Mouse (Mus musculus) hindbrain, embryonic 16.5 days (tissue): ENCODE results near the gene Tmc5. TPM values are rescaled to one million over a fixed set of nuclear protein-coding genes. Genes with fewer than 3 reads are reported as not detected.
A peak's percentile ranks its signal among the peaks of the same experiment; 100 is the strongest.

Source experiments
- ATAC-seq: fragments of 200-750 bp; cut with Nextera tagmentation; 2 replicates; pipeline ENCODE4 v1.8.0; 2017; ENCODE audit warnings: moderate TSS enrichment, moderate library complexity
- H3K27ac ChIP-seq: fragments of 300-500 bp; sonication (generic); 2 replicates; pipeline ENCODE4 v1.5.1; 2014; ENCODE audit warnings: low read depth, mild to moderate bottlenecking, control low read depth, low read length, moderate library complexity
- H3K27me3 ChIP-seq: fragments of 300-500 bp; sonication (generic); replicated peaks from 2 replicates; pipeline ENCODE4 v1.6.1; 2014; ENCODE audit warnings: low read length; ENCODE audit not compliant: control insufficient read depth, insufficient read depth
- H3K36me3 ChIP-seq: fragments of 300-500 bp; sonication (generic); 2 replicates; pipeline ENCODE4 v1.6.1; 2014; ENCODE audit warnings: mild to moderate bottlenecking, low read length, moderate library complexity, mixed read lengths; ENCODE audit not compliant: control insufficient read depth, insufficient read depth
- H3K4me1 ChIP-seq: fragments of 300-500 bp; sonication (generic); 2 replicates; pipeline ENCODE4 v1.6.1; 2014; ENCODE audit warnings: low read depth, low read length; ENCODE audit not compliant: control insufficient read depth, insufficient read depth
- H3K4me2 ChIP-seq: fragments of 300-500 bp; sonication (generic); 2 replicates; pipeline ENCODE4 v1.6.1; 2014; ENCODE audit warnings: mild to moderate bottlenecking, low read length, control low read depth, moderate library complexity
- H3K4me3 ChIP-seq: fragments of 300-500 bp; sonication (generic); 2 replicates; pipeline ENCODE4 v1.5.1; 2014; ENCODE audit warnings: mild to moderate bottlenecking, low read length, control low read depth, moderate library complexity
- H3K9ac ChIP-seq: fragments of 300-500 bp; sonication (generic); 2 replicates; pipeline ENCODE4 v1.6.1; 2014; ENCODE audit warnings: low read depth, mild to moderate bottlenecking, control low read depth, low read length, moderate library complexity
- H3K9me3 ChIP-seq: fragments of 300-500 bp; sonication (generic); 2 replicates; pipeline ENCODE4 v1.6.1; 2014; ENCODE audit warnings: mild to moderate bottlenecking, low read length, moderate library complexity; ENCODE audit not compliant: control insufficient read depth
- WGBS: fragments of 180-500 bp; shearing (Covaris S2); extraction: QIAGEN DNeasy Blood & Tissue Kit; methylation state at CpG from one replicate; pipeline ENCODE4 v1.1.7; 2014; 5-methylcytosine and 5-hydroxymethylcytosine counted together
- polyA plus RNA-seq: library from polyadenylated mRNA; unstranded; fragments of >200 nt; fragmentation: Nextera tagmentation; extraction: Ambion mirVana; gene quantifications from 2 replicates; pipeline ENCODE4 v1.2.1, GENCODE M21; 2015

Gene Tmc5
- polyA plus RNA-seq, 1 experiment from 2014 or later: 0.21 TPM

GRCm38 (mm10) chr7:118584257-118584907 is 12.7 kb upstream of the Tmc5 start, which contains the start of gene Tmc7:
Gene Tmc7 (minus strand): TSS chr7:118584736.
- Histone ChIP-seq H3K36me3 (no peaks in the 10 kb centered on the region), H3K27me3 (no peaks in the 10 kb centered on the region), H3K9ac (peak within 1 kb of the TSS; percentile 87), H3K4me3 (peak within 1 kb of the TSS; percentile 70), H3K4me1 (peaks cover 9% of the 10 kb centered on the region; the same call in 1 of the 2 replicates), H3K9me3 (no peaks in the 10 kb centered on the region; the same call in 1 of the 2 replicates), H3K27ac (peak within 1 kb of the TSS; percentile 42), H3K4me2 (peak within 1 kb of the TSS; percentile 91)
- ATAC-seq: peak; percentile 91
- WGBS: under 1% methylated on average over 43 of the region's 51 CpGs

GRCm38 (mm10) chr7:118584926-118585325 is 12.2 kb upstream of the Tmc5 start:
- peak; percentile 31; the same call in 1 of the 2 replicates for ATAC-seq
- Histone ChIP-seq H3K4me3 (peak overlapping the region; percentile 70), H3K4me2 (peak overlapping the region; percentile 91), H3K9ac (peak overlapping the region; percentile 87; the same call in 1 of the 2 replicates), H3K4me1 (peaks cover 9% of the 10 kb centered on the region; the same call in 1 of the 2 replicates), H3K27ac (no peak overlapping the region; the same call in 1 of the 2 replicates), H3K9me3 (no peaks in the 10 kb centered on the region; the same call in 1 of the 2 replicates), H3K36me3 (no peaks in the 10 kb centered on the region), H3K27me3 (no peaks in the 10 kb centered on the region)
- WGBS: 63% methylated on average over 5 of the region's 5 CpGs

- H3K27me3 ChIP-seq: no peaks in the 10 kb centered on the region
- no peak for ATAC-seq
- WGBS: 54% methylated on average over 6 of the region's 6 CpGs
These were observed 11.2 kb upstream of the Tmc5 start for GRCm38 (mm10) chr7:118585856-118586255.

GRCm38 (mm10) chr7:118590726-118591305 is 6.3 kb upstream of the Tmc5 start:
- Histone ChIP-seq H3K9ac (no peak overlapping the region), H3K9me3 (no peaks in the 10 kb centered on the region; the same call in 1 of the 2 replicates)

More at GRCm38 (mm10) chr7:118585856-118586255, 11.2 kb upstream of the Tmc5 start:
- H3K9me3 ChIP-seq: no peaks in the 10 kb centered on the region; the same call in 1 of the 2 replicates
- H3K9ac ChIP-seq: no peak overlapping the region
- H3K4me1 ChIP-seq: peaks cover 9% of the 10 kb centered on the region; the same call in 1 of the 2 replicates
- H3K36me3 ChIP-seq: no peaks in the 10 kb centered on the region
- no peak overlapping the region for H3K4me3 ChIP-seq
- H3K4me2 ChIP-seq: no peak overlapping the region
- H3K27ac ChIP-seq: no peak overlapping the region

GRCm38 (mm10) chr7:118592146-118592545 is 5.0 kb upstream of the Tmc5 start:
- Histone ChIP-seq H3K4me2 (no peak overlapping the region), H3K4me1 (peaks cover 20% of the 10 kb centered on the region), H3K4me3 (no peak overlapping the region), H3K9me3 (no peaks in the 10 kb centered on the region; the same call in 1 of the 2 replicates), H3K27me3 (no peaks in the 10 kb centered on the region; the same call in none of the 2 replicates), H3K36me3 (no peaks in the 10 kb centered on the region), H3K9ac (no peak overlapping the region), H3K27ac (peak overlapping the region; percentile 76)
- 23% methylated on average over 6 of the region's 6 CpGs for WGBS
- ATAC-seq: peak; percentile 19; the same call in 1 of the 2 replicates

More at GRCm38 (mm10) chr7:118590726-118591305, 6.3 kb upstream of the Tmc5 start:
- no peak for ATAC-seq
- Histone ChIP-seq H3K27me3 (no peaks in the 10 kb centered on the region; the same call in 1 of the 2 replicates), H3K4me3 (no peak overlapping the region), H3K4me2 (no peak overlapping the region), H3K27ac (no peak overlapping the region), H3K4me1 (peaks cover 18% of the 10 kb centered on the region), H3K36me3 (no peaks in the 10 kb centered on the region)
- WGBS: 85% methylated on average over 5 of the region's 5 CpGs

GRCm38 (mm10) chr7:118593567-118594407 is 3.3 kb upstream of the Tmc5 start:
- Histone ChIP-seq H3K9ac (no peak overlapping the region), H3K4me1 (peaks cover 24% of the 10 kb centered on the region), H3K4me2 (peak overlapping the region; percentile 44; the same call in 1 of the 2 replicates), H3K9me3 (no peaks in the 10 kb centered on the region), H3K4me3 (no peak overlapping the region), H3K36me3 (no peaks in the 10 kb centered on the region), H3K27ac (peak overlapping the region; percentile 76), H3K27me3 (peaks cover 5% of the 10 kb centered on the region)
- 9% methylated on average over 9 of the region's 9 CpGs for WGBS
- ATAC-seq: peak; percentile 88

- H3K9ac ChIP-seq: peak overlapping the region; percentile 25; the same call in 1 of the 2 replicates
- H3K9me3 ChIP-seq: no peaks in the 10 kb centered on the region
- peak overlapping the region; percentile 67 for H3K27ac ChIP-seq
- peaks cover 5% of the 10 kb centered on the region for H3K27me3 ChIP-seq
- peaks cover 24% of the 10 kb centered on the region for H3K4me1 ChIP-seq
- no peak overlapping the region for H3K4me3 ChIP-seq
- no peaks in the 10 kb centered on the region for H3K36me3 ChIP-seq
- 25% methylated on average over 10 of the region's 10 CpGs for WGBS
- H3K4me2 ChIP-seq: peak overlapping the region; percentile 44
- ATAC-seq: no peak
These were observed 2.5 kb upstream of the Tmc5 start for GRCm38 (mm10) chr7:118594611-118595010.

- Histone ChIP-seq H3K27ac (no peak overlapping the region), H3K4me1 (peaks cover 24% of the 10 kb centered on the region), H3K9ac (peak overlapping the region; percentile 4; the same call in 1 of the 2 replicates), H3K4me2 (peak overlapping the region; percentile 44), H3K4me3 (no peak overlapping the region), H3K36me3 (no peaks in the 10 kb centered on the region), H3K9me3 (no peaks in the 10 kb centered on the region), H3K27me3 (peaks cover 5% of the 10 kb centered on the region)
- ATAC-seq: peak; percentile 36
- 2% methylated on average over 14 of the region's 14 CpGs for WGBS
These were observed 1.9 kb upstream of the Tmc5 start for GRCm38 (mm10) chr7:118595228-118595627.
